Comparison of ENCODE assay signal across 17 mouse cellular contexts in genomic region chr19:55768246-55768645, GRCm38 (mm10). TPM values are rescaled to one million over a fixed set of nuclear protein-coding genes. Genes with fewer than 3 reads are reported as not detected.
DNase-seq lines count a peak whose midpoint lies in the region; ATAC-seq and TF ChIP-seq lines count a peak whose summit lies in the region.
"Had no signal": no experiment of that assay in that cellular context is flagged by ENCODE, and none has a peak within 500 bp of the region (broad histone marks: within the 10 kb centered on the region; RNA-seq: fewer than 3 reads in every experiment).

No protein-coding gene starts in this region.

- no peaks in the 10 kb centered on the region for H3K27me3 ChIP-seq in heart, embryonic 14.5 days (ENCODE audit: control insufficient read depth, insufficient read depth, low read length)
- no peaks in the 10 kb centered on the region for H3K27me3 ChIP-seq in lung, embryonic 14.5 days (ENCODE audit: insufficient read depth, low read length)
- H3K27me3 ChIP-seq: hindbrain, embryonic 15.5 days; midbrain, embryonic 12.5 days; neural tube, embryonic 13.5 days had no signal

- 0 out of 4 replicates have a peak overlapping the region, but pooled peaks of 1 of the 2 experiments have one; percentile 16 for H3K27ac ChIP-seq in heart, embryonic 14.5 days (replicated peaks in 1 of 2; ENCODE audit: control insufficient read depth in 1 of 2, insufficient read depth in 1 of 2, low read depth in 2 of 2, low read length in 2 of 2)
- H3K27ac ChIP-seq in lung, embryonic 14.5 days (ENCODE audit: low read depth), result no peak overlapping the region
- H3K27ac ChIP-seq: hindbrain, embryonic 15.5 days; midbrain, embryonic 12.5 days; neural tube, embryonic 13.5 days had no signal

- no peak overlapping the region for H3K4me3 ChIP-seq in heart, embryonic 14.5 days (ENCODE audit: control insufficient read depth in 1 of 2, insufficient read depth in 1 of 2, low read depth in 1 of 2, low read length in 2 of 2)
- H3K4me3 ChIP-seq in lung, embryonic 14.5 days (ENCODE audit: low read depth, low read length), result no peak overlapping the region
- no peak overlapping the region for H3K4me3 ChIP-seq in lung, adult 2 months (replicated peaks; ENCODE audit: extremely low read depth, low read depth, low read length)
- H3K4me3 ChIP-seq: hindbrain, embryonic 15.5 days; midbrain, embryonic 12.5 days; neural tube, embryonic 13.5 days had no signal

- no peak for DNase-seq in heart, adult 18-20 months
- DNase-seq in lung, embryonic 14.5 days, result no peak
- DNase-seq in lung, adult 2 months, result no peak
- DNase-seq in induced T-regulatory cell, adult 2 months (ENCODE audit: low read depth), result peak; percentile 36
- no peak for DNase-seq in urinary bladder, postnatal 25 days (ENCODE audit: low spot score)
- no peak for DNase-seq in frontal cortex, adult 2 months (ENCODE audit: extremely low spot score in 1 of 2, low spot score in 1 of 2)
- DNase-seq: adrenal gland, adult 2 months; cerebellum, adult 8-10 months; gastrocnemius, postnatal 14 days; lung, postnatal 10 days had no signal

- no peak overlapping the region; the same call in 1 of the 2 replicates for H3K9ac ChIP-seq in heart, embryonic 14.5 days (ENCODE audit: low read length)
- 0 out of 2 replicates have a peak overlapping the region, but pooled peaks have one; percentile 26 for H3K9ac ChIP-seq in lung, embryonic 14.5 days
- H3K9ac ChIP-seq: hindbrain, embryonic 15.5 days; midbrain, embryonic 12.5 days; neural tube, embryonic 13.5 days had no signal

- no peak for TF ChIP-seq CTCF in lung, embryonic 14.5 days (IDR thresholded peaks at IDR 0.05; ENCODE audit: low read depth)
- TF ChIP-seq CTCF in lung, adult 2 months (IDR thresholded peaks at IDR 0.05; ENCODE audit: insufficient read depth, low read length), result no peak

- 0 out of 2 replicates have a peak, but pooled peaks cover 6% of the 10 kb centered on the region for H3K36me3 ChIP-seq in heart, embryonic 14.5 days (ENCODE audit: control insufficient read depth, insufficient read depth, low read length)
- H3K36me3 ChIP-seq in lung, embryonic 14.5 days (ENCODE audit: insufficient read depth), result no peaks in the 10 kb centered on the region
- H3K36me3 ChIP-seq: hindbrain, embryonic 15.5 days; neural tube, embryonic 13.5 days had no signal

- H3K4me2 ChIP-seq in heart, embryonic 14.5 days (ENCODE audit: low read length), result 0 out of 2 replicates have a peak overlapping the region, but pooled peaks have one; percentile 14
- no peak overlapping the region for H3K4me2 ChIP-seq in lung, embryonic 14.5 days
- H3K4me2 ChIP-seq: hindbrain, embryonic 15.5 days; liver, embryonic 11.5 days; midbrain, embryonic 12.5 days; neural tube, embryonic 13.5 days had no signal

- peaks cover 16 to 41% of the 10 kb centered on the region in 2 experiments for H3K4me1 ChIP-seq in heart, embryonic 14.5 days (ENCODE audit: control insufficient read depth in 2 of 2, insufficient read depth in 2 of 2, low read length in 2 of 2)
- H3K4me1 ChIP-seq in lung, embryonic 14.5 days (ENCODE audit: insufficient read depth), result peaks cover 9% of the 10 kb centered on the region; the same call in 1 of the 2 replicates
- H3K4me1 ChIP-seq in lung, adult 2 months (ENCODE audit: control insufficient read depth, insufficient read depth, low read length), result no peaks in the 10 kb centered on the region; the same call in 1 of the 2 replicates

- no peak for ATAC-seq in heart, embryonic 14.5 days (ENCODE audit: insufficient number of reproducible peaks, insufficient read depth, low FRiP score, low read depth)
- no peak for ATAC-seq in lung, embryonic 14.5 days (ENCODE audit: insufficient read depth)
- no peak for ATAC-seq in inflammation-experienced regulatory T-cells, adult 6 months
- ATAC-seq: forebrain, embryonic 14.5 days had no signal

- H3K9me3 ChIP-seq in heart, embryonic 14.5 days (ENCODE audit: control insufficient read depth, low read length), result no peaks in the 10 kb centered on the region
- no peaks in the 10 kb centered on the region for H3K9me3 ChIP-seq in lung, embryonic 14.5 days (ENCODE audit: low read depth, low read length)
- H3K9me3 ChIP-seq: hindbrain, embryonic 15.5 days; midbrain, embryonic 12.5 days; neural tube, embryonic 13.5 days had no signal

- WGBS in heart, embryonic 14.5 days, result 31% methylated on average over 11 of the region's 11 CpGs
- WGBS in lung, embryonic 14.5 days, result 61% methylated on average over 10 of the region's 11 CpGs
- 70% methylated on average over 11 of the region's 11 CpGs for WGBS in lung, adult 2 months

- TF ChIP-seq POLR2A in lung, adult 2 months (IDR thresholded peaks at IDR 0.05; ENCODE audit: borderline replicate concordance, extremely low read depth, low read depth, low read length), result no peak

RNA-seq across cellular contexts. Expression of gene Tcf7l2, which starts 26.6 kb away (rescaled TPM):
- 56.7 and 58.0 TPM in 2 replicates for polyA plus RNA-seq in heart, embryonic 14.5 days (2014; fragmentation: Nextera tagmentation; extraction: Ambion mirVana)
- 10 to 100 TPM; 11.9 to 13.2 TPM for total RNA-seq in heart, adult 18-20 months (2021)
- 57.1 and 58.5 TPM in 2 replicates for polyA plus RNA-seq in lung, embryonic 14.5 days (2014; fragmentation: Nextera tagmentation; extraction: Ambion mirVana)
- polyA plus RNA-seq in lung, adult 2 months (2012; rRNA removed), result 18.5 and 19.9 TPM in 2 replicates
- 1 to 10 TPM in 1 of 3 experiments, under 1 TPM in 2; 0.75 to 1.0 (median 0.88) TPM for polyA plus RNA-seq in inflammation-experienced regulatory T-cells, adult 6 months (2017; shearing (Covaris generic))
- polyA plus RNA-seq in frontal cortex, adult 2 months (2012; rRNA removed), result 7.3 and 7.9 TPM in 2 replicates
